Mouse (Mus musculus) left cerebral cortex, adult 8-10 months (tissue): Measurements from ENCODE around the gene Cyb561d2. TPM values are rescaled to one million over a fixed set of nuclear protein-coding genes. Genes with fewer than 3 reads are reported as not detected.

ENCODE experiments used
- DNase-seq, 2 experiments: peaks; one replicate each; pipeline ENCODE4 v3.0.0; 2022; ENCODE audit warnings: low spot score in 2 of 2
- total RNA-seq, 4 experiments: library from RNA; stranded (reverse); gene quantifications; 2 replicates each; pipeline ENCODE4 v1.2.4; 2022

Cyb561d2 gene
- total RNA-seq, 4 experiments from 2014 or later: 16.3 to 20.6 (median 19.2) TPM

DNA sequence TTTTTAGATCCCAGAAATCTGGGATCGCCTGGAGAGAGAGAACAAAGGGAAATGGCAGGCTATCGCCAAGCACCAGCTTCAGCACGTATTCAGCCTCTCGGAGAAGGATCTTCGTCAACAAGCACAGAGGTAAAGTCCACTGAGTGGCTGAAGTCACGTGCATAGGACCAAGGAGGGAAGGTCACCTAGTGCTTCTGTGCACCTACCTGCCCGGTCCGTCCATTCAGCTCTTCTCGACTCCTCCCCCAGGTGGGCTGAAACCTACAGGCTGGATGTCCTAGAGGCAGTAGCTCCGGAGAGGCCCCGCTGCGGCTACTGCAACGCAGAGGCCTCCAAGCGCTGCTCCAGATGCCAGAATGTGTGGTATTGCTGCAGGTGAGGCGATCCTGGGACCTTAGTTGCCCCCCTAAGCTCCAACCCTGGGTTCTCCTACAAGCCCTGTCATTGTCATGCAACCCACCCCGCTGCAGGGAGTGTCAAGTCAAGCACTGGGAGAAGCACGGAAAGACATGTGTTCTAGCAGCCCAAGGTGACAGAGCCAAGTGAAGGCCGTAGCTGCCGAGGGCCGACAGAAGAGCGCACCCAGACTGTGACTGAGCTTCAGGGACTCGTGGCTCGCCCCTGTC lies 8.6 kb upstream of the Cyb561d2 start:
- no peak for DNase-seq

DNA sequence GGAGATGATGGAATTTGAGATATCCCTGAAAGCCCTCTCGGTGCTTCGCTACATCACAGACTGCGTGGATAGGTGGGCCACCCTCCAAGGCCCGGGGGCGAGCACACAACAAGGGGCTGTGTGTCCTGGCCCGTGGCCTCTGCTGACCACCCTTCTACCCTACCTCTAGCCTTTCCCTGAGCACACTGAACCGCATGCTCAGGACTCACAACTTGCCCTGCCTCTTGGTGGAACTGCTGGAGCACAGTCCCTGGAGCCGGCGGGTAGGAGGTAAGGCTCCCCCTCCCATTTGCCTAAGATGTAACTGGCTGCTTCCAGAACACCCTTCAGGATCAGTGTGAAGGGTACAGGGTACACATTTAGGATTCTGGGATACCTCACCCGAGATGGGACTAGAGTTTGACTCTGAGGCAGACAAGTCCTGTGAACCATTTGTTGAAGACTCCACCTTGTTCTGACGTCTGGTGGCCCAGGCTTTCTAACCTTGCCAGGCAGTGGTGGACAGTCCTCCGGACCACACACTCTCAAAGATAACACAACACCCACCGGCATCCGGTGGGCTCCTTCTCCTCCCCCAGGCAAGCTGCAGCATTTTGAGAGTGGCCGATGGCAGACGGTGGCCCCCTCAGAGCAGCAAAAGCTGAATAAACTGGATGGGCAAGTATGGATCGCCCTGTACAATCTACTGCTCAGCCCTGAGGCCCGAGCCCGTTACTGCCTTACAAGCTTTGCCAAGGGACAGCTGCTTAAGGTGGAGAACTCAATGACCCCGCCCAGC lies 7.5 kb upstream of the Cyb561d2 start:
- DNase-seq: no peak

DNA sequence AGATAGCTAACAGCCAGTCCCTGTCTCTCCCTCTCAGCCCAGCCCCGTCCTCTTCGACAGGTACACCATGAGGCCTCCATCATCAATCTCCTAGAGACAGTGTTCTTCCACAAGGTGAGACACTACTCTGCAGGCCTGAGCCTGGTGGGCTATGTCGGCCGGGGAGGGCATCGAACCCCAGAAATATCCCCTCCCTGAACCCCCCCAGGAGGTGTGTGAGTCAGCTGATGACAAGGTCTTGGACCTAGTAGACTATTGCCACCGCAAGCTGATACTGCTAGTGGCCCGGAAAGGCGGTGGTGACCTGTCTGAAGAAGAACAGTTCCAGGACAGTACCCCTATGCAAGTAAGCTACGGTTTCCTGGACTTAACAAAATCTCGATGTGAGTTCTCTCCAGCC lies 6.8 kb upstream of the Cyb561d2 start:
- no peak for DNase-seq

DNA sequence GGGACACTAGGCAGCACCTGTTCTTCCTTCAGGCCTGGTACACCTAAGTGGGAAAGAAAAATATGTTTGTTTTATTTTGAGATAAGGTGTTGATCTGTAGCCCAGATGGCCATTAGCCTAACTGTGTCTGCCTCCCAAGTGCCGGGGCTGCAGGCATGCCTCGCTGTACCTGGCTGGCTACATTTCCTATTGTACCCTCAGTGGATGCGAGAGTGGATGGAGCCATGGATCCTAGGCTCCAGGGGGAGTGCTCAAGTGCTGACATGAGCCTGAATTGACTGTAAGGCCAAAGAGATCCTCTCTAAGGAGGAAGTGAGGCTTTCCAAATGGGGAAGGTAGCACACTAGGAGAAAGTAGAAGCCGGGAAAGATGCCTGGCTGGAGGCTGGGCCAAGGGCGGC lies 6.0 kb upstream of the Cyb561d2 start:
- DNase-seq: no peak

DNA sequence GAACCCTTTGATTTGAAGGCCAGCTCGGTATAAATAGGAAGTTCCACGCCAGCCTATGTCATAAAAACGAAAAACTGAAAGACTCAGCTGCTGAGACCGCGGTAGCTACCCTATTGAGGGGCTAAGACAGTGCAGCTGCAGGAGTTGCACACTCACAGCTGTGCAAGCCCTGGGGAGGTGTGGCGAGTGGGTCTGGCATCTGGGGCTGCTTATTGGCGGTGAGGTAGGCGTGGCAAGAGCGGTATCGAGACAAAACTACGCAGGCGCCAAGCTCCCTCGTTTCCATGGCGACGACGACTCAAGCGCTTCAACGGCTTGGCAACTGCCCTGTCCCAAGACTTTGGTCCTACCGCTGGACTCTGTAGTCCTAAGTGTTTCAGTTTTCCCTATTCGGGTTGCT lies 5.0 kb upstream of the Cyb561d2 start, which contains the start of gene Zmynd10:
TSS of gene Zmynd10 (plus strand) at position 273 of the 400 bp plus-strand sequence.
- peak; percentile 72 to 90 for DNase-seq

DNA sequence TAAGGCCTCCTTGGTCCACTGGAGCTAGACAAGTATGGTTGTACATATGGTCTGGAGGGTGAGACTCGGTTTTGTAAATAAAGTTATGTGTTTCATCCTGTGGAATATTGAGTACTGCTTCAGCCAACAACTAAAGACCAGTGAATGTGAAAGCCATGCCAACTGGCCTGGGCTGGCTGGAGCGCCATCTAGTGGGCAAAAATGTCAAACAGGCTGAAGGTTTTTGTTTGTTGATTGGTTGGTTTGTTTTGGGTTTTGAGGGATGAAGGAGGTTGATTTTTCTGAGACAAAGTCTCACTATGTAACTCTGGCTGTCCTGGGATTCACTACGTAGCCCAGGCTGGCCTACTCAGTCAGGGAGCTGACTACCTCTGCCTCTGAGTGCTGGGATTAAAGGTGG lies 3.6 kb upstream of the Cyb561d2 start:
- DNase-seq: peak; percentile 33 to 57

DNA sequence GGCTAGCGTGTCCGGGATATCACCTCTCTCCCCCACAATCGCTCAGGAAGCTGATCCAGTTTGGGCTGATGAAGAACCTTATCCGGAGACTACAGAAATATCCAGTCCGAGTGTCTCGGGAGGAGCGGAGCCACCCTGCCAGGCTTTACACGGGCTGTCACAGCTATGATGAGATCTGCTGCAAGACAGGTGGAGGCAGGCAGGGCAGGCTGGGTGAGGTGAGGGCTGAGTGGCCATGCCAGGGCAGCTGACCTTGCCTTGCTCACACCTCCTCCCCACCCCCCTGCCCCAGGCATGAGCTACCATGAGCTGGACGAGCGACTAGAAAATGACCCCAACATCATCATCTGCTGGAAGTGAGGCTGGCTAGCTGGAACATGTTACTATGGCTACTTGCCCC lies 3.2 kb upstream of the Cyb561d2 start:
- no peak for DNase-seq

DNA sequence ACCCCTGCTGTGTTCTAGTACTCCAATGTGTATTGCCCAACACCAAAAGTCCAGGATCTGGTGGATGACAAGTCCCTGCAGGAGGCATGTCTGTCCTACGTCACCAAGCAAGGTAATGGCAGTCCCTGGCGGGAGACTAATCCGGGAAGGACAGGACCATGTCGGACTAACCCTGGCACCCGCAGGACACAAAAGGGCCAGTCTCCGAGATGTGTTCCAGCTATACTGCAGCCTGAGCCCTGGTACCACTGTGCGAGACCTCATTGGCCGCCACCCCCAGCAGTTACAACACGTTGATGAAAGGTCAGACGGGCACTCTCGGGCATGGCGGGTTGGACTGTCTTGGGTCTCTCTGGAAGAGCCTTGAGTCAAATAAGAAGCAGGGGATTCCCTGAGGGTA lies 2.7 kb upstream of the Cyb561d2 start:
- DNase-seq: peak in 1 of 2 experiments; percentile 25

DNA sequence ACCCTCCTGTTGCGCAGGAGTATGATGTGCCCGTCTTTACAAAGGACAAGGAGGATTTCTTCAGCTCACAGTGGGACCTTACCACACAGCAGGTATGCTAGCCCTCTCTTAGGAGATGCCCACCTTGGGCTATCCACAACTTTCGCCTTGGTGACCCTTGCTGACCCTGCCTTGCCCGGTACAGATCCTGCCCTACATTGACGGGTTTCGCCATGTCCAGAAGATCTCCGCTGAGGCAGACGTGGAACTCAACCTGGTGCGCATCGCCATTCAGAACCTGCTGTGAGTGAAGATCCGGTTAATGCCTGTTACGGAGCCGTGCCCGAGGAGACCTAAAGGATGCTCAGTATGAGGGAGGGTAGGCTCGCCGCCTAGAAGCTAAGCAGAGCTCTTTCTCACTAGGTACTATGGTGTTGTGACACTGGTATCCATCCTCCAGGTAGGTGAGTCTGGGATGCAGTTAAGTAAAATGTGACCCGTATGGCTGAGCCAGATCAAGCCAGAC lies 2.3 kb upstream of the Cyb561d2 start:
- peak in 1 of 2 experiments; percentile 33 for DNase-seq

DNA sequence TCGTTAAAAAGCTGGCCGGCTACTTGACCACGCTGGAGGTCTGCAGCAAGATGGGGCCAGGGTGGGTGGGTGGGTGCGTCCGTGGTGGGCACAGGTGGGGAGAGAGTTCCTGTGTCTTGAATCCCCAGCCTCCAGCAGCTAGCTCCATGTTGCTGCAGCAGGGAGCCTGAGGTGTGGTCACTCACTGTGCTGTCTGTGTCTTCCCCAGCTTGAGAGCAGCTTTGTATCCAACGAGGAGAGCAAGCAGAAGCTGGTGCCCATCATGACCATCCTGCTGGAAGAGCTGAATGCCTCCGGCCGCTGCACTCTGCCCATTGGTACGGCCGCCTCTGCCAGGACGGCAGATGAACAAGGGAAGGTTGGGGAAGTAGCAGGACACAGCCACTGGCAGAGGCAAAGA lies 1.3 kb upstream of the Cyb561d2 start:
- no peak for DNase-seq

DNA sequence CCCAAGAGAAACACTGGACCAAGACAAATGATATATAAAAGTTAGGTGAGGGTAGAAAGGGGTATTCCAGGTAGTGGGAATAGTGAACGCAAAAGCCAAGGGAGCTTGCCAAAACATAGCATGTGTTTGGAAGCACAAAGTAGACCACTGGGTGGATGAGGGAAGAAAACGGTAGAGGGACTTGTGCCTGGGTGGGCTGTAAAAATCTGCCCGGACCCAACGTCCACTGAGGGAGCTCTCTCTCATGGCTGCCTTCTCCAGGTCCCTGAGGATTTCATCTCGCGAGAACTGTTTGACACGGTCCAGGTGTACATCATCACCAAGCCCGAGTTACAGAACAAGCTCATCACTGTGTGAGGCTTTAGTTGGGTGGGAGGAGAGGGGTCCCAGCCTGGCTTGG lies 728 bp upstream of the Cyb561d2 start:
- no peak for DNase-seq

DNA sequence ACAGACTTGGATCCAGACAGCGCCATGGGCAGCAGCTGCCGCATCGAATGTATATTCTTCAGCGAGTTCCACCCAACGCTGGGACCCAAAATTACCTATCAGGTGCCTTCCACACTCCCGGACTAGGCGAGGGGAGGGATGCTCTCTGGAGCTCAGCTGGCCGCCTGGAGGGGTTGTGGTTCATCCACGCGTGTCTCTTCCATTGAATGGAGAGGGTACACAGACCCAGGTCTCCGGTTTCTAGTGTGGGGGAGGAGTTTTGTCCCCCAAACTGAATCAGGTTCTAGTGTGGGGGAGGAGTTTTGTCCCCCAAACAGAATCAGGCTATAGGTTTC lies 326 bp upstream of the Cyb561d2 start:
- DNase-seq: no peak

DNA sequence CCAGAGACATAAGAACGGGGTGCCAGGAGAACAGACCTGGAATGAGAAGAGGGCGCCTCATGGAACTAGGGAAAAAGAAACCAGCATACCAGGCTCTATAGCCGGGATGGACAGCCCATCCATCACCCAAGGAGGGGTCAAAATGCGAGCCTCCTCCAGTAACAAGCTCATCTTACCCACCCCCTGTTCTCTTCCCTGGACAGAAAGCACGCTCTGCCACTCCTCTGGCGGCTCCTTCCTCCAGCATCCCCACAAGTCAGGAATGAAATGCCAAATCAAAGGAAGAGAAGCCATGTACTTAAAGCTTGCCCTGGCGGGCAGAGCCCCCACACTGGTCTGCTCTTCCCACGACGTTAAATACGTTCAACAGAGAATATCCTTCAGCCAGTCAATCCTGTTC lies 988 bp downstream of the Cyb561d2 start:
- no peak for DNase-seq

DNA sequence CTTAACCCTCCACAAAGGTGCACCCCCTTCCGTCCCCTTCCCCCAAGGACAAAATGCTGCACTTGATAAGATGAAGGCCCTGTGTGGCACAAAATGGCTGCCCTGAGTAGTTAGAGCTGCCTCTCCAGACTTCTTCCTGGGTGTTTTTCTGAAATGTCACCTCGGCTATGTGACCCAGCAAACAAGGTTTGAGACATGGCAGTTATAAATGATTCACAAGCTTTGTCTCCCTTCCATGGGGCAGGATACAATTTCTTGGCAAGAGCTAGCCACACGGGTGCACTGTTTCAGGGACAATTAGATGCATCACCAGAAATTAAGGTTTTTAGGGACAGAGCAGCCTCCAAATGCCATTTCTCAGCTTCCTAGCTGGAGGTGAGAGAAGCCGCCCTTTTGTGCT lies 1.6 kb downstream of the Cyb561d2 start:
- no peak for DNase-seq

DNA sequence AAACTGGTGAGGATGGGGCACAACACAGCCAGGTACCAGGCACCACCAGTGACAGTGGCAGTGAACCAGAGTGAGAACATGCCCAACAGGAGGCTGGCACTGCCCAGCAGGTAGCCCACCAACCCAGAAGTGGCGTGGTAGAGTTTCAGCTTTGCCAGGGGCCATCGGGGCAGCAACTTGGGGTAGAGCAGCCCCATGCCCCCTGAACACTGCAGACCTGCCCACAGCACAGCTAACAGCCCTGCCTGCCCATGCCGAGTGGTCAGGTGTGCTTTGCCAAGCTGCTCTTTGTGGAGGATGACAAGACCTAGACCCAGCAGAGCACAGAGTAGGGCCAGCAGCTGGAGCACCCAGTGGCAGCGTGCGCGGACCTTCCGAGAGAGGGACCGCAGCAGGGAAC lies 2.1 kb downstream of the Cyb561d2 start:
- no peak for DNase-seq

DNA sequence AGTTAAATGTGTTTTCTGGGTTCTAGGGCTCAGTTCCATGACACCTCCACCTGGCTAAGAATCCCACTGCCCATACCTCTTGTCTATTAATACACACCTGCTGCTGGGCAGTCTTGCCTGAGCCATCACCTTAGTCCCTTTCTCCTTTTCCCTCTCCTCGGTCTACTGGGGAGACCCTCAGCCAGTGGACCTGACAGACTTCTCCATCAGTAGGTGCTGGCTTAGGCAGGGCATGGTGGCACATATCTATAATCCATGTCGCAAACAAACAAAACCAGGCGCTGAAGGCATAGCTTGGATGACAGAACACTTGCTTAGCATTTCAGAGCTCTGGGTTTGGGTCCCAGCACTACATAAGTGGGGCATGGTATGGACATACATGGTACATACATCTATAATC lies 3.3 kb downstream of the Cyb561d2 start:
- DNase-seq: no peak

DNA sequence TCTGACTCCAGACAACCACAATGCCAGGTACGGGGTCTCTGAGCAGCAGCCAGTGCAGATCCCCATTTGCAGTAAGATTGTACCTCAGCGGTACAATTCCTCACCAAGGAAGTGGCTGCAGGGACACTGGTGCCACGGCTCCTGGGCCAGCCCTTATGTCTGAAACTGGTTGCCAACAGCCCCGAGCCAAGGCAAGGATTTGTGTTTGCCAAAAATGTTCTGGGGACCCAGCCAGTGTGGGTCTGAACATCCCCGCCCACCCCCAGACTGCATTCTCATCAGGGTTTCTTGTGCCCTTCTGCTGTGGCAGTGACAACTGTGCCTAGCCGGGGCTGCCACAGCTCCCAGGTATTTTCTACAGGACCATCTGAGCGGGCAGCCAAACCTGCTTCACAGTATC lies 3.8 kb downstream of the Cyb561d2 start:
- no peak for DNase-seq

DNA sequence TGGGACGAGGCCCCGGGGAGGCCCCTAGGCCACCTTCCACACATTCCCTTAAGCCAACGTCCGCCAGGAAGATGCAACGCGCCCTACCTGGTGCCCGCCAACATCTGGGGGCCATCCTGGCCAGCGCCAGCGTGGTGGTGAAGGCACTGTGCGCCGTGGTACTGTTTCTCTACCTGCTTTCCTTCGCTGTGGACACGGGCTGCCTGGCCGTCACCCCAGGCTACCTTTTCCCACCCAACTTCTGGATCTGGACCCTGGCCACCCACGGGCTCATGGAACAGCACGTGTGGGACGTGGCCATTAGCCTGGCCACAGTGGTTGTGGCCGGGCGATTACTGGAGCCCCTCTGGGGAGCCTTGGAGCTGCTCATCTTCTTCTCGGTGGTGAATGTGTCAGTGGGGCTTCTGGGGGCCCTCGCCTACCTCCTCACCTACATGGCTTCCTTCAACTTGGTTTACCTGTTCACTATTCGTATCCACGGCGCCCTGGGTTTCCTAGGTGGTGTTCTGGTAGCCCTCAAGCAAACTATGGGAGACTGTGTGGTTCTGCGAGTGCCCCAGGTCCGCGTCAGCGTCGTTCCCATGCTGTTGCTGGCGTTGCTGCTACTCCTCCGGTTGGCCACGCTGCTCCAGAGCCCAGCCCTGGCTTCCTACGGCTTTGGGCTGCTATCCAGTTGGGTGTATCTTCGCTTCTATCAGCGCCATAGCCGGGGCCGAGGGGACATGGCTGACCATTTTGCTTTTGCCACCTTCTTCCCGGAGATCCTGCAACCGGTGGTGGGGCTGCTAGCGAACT lies 7.4 kb downstream of the Cyb561d2 start:
- no peak for DNase-seq

DNA sequence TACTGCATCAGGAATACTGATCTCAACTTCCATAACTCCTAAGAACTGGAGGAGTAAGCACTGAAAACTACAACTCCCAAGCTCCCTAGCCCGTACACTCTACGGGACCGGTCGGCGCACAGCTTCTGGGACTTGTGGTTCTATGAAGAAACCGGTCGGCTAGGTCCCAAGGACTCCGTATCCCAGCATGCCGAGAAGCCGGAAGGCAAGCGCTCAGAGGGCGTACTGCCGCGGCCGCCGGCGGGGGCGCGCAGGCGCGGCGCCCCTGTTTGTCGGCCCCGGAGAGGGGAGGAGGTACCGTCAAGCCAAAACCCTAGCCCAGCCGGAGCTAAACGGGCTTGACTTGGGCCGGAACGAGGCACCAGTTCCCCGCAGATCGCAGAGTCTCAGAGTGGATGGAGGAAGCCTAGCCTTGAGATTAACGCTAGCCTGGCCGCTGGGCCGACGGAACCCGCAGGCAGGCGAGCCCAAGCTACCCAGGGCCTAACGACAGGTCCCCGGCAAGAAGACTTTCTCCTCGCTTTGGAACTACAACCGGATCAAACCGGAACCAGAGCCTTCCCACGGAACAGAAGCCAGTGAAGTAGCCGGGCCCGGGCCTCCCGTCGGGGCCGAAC lies 8.1 kb downstream of the Cyb561d2 start, which contains the start of gene Tmem115:
TSS of gene Tmem115 (plus strand) at position 155 of the 617 bp plus-strand sequence.
- peak; percentile 79 to 96 for DNase-seq

DNA sequence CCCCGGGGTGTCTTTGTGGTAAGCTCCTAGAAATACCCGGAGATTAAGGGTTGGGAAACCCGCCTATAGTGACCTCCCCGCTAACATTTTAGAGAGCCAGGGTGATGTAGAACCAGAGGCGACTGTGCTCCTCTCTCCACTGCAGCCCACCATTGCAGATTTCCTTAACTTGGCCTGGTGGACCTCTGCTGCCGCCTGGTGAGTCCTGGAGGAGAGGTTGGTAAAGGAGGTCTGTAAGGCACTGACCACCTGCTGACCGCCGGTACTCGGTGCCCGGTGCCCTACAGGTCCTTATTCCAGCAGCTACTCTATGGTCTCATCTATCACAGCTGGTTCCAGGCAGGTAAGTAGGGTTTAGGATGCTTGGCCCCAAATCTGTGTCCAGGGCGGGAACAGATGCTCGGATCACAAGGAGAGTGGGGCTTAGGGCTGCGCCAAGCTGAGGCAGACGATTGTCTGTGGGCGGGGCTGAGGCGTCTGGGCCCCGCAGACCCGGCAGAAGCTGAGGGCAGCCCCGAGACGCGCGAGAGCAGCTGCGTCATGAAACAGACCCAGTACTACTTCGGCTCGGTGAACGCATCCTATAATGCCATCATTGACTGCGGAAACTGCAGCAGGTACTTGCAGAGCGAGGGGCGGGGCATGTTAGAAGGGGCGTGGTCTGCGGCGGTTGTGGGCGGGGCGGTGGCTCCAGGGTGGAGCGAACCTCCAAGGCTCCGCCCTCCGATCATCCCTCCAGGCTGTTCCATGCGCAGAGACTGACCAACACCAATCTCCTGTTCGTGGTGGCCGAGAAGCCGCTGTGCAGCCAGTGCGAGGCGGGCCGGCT lies 15.6 kb downstream of the Cyb561d2 start:
- peak; percentile 54 to 72 for DNase-seq

DNA sequence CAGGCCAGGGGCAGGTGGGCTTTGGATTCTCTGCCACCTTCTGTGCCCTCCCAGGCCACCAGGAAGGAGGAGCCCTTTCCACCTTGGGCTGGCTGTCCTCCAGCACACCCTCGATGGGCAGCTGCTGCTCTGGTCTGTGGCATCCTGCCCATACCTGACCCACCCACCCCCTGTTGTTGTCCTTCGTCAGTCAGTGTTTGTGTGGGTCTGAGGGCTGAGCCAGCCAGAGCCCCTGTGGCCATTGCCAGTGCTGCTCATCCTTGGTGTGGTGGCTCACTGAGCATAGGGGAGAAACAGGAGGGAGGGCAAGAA lies 19.6 kb downstream of the Cyb561d2 start:
- no peak for DNase-seq
